Mouse (Mus musculus) gonadal fat pad, adult 2 months (tissue): ENCODE data around the gene Gtsf2. TPM values are rescaled to one million over a fixed set of nuclear protein-coding genes. Genes with fewer than 3 reads are reported as not detected.
"Not testable (repeated sequence)": the region's sequence is repeated elsewhere in the genome, so short reads cannot be mapped to it uniquely, and the experiment has no call there.

Source experiments
- DNase-seq: peaks from one replicate; pipeline ENCODE4 v3.0.0-alpha.2; 2012; ENCODE audit warnings: low read depth
- polyA plus RNA-seq: library from polyadenylated mRNA; depleted of rRNA; stranded (reverse); fragments of >200 nt; gene quantifications from 2 replicates; pipeline ENCODE4 v1.2.3, GENCODE M21; 2012; rRNA removed

Gene Gtsf2
- polyA plus RNA-seq, result 0.41 TPM in 1 of 2 replicates, not detected in the other

DNA sequence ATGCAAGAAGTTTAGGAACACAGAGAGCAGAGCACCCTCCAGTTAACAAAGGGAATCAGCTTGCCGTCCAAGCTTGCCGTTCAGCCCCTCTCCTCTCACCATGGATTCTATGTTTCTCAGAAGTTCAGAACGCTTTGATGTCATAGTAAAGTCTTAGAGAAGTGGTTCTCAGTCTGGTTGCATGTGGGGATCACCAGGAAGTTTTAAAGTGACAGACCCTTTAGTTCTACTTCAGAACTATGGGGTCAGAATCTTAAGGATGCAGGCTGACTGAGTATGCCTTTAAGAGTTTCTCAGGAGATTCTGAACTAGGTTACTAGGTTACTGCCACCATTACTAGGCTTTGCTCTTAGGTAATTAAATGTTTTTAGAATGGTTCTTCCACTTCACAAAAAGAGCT, at the start of gene Gtsf2:
Gene Gtsf2 (minus strand): TSS at position 101 of the 400 bp plus-strand sequence.
- no peak for DNase-seq

DNA sequence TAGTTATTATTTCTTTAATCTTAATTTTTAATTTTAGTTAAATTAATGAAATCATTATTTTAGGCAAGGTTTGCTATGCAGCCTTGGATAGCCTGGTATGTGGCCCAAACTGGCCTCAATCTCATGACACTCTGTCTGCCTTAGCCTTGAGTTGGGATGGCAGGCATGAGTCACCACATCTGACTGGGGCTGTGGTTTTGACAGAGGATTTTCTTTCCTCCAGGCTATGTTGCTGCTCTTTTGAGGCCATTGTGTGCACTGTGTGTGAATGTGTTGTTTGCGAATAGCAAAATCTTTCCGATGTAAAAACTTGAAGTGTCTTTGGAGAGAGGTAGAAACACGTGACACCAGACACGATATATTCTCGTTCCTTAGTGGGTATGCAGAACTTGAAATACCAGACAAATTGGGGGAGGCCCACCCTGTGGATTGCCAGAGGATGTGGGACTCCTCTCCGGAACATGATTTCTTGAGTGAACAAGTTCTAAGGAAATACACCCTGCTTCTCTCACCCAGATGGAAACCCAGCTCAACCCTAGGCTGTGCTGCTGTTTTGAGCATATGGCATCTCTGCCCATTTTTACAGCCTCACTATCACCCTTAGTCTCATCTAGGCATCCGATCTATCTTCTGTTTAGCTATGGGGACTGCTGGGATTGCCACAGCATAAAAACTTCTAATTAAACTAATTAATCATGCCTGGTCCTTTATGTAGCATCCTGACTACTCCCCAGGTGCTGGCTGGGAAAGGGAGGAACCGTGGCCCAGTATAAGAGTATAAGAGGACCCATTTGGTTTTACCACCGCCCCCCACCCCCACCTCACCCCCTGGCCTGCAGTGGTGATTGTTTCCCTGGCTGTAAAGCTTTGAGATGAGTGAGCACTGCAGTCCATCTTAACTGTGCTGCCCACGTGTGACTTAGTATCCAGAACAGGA, 48.2 kb upstream of the Gtsf2 start:
- DNase-seq, result no peak

DNA sequence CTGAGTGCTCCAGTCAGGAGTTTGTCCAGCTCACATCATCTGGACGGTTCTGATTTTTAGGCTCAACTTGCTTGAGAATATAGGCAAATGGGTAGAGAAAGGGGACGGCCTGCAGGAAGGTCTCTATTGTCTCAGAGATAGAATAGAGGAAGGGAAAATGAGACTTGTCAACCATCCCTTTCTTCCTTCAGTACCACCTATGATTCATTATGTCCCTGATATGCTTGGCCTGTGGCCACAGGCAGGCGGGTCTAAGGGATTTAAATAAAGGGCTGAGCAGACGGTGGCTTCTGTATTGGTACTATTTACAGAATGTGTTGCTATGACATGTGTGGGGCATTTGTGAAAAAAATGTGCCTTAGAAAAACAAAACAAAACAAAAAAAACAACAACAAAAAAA, 40.1 kb upstream of the Gtsf2 start:
- DNase-seq, result no peak

DNA sequence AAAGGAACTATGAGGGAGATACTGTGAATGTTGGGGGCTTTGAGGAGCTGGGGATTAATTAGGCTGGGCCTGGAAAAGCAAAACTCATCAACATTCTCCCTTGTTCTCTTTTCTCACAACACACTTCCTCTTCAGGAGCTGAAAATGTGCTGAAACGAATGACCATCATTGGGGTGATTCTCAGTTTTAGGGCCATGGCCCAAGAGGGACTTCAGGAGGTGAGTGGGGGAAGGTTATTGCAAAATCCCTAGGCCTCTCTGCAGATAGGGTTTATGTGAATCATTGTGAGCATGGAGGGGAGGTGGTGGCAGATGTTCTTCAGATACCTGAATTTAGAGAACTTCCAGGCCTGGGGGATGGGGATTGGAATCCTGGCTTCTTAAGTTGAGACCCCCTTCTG, 38.4 kb upstream of the Gtsf2 start:
- no peak for DNase-seq

DNA sequence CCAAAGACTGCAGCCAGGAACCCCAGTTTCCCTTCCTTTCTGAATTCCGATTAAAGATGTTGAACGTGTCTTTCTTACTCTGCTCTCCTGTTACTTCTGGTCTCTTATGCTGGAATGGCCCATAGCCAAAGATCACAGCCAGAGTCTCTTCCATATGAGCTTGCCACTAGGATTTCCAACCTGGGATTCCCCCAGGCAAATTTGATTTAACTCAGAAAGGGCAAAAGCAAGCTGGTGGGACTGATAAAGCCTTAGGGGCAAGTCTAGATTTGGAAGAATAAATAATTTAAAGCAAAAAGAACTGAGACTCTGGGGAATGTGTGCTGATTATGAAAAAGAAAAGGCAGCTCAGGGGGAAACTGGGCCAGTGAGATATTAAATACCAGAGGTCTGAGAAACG, 36.8 kb upstream of the Gtsf2 start:
- DNase-seq, result no peak

DNA sequence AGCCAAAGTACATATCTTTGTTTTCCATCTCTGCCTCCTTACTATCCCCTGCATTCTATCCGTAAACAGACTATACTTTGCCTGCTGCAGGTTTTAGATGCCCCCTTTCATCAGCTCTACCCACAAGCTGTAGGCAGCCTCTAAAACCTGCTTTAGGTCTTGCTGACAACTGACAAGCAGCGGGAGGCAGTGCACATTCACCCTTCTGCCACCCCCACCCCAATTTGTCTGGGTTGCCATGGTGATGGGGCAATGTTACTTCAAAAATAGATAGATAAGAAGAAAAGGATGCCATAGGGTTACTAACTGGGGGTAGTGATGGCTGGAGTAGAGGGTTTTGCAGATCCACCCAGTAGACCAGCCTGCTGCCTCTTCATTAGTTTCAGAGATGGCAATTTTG, 36.2 kb upstream of the Gtsf2 start:
- no peak for DNase-seq

DNA sequence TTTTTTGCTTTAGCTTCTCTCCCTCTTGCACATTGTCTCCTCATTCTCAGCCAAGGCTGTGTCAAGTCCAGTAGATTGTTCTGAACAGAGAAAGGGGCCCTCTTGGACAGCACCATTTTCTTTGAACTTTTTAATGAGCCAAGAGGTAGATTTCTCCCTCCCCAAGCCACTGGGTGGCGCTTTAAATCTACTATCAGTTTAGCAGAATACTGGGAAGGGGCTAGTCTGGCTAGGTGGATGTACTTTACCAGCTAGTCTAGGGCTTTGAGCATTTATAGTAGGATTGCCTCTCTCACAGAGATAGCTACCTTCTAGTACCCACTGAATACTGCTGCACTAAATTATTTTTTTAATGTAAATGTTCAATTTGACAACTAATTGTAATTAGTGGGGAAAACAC, 34.2 kb upstream of the Gtsf2 start:
- no peak for DNase-seq

DNA sequence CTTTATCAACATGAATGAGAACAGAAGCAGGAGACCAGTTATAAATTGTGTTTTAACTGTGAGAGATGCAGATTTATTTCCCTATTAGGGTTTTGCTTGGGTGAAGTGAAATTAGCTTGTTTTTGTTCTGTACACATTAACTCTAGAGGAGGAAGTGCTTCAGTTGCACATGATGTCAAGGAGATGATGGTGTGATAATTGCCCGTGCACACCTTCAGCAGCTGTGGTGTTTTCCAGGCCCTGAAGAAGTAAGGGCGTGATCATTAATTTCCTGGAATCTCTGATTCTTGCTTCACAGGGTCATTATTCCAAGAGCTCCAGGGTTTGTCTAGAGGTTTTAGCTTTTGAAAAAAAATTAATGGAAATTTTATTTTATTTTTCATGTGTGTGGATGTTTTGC, 31.9 kb upstream of the Gtsf2 start:
- DNase-seq, result no peak

DNA sequence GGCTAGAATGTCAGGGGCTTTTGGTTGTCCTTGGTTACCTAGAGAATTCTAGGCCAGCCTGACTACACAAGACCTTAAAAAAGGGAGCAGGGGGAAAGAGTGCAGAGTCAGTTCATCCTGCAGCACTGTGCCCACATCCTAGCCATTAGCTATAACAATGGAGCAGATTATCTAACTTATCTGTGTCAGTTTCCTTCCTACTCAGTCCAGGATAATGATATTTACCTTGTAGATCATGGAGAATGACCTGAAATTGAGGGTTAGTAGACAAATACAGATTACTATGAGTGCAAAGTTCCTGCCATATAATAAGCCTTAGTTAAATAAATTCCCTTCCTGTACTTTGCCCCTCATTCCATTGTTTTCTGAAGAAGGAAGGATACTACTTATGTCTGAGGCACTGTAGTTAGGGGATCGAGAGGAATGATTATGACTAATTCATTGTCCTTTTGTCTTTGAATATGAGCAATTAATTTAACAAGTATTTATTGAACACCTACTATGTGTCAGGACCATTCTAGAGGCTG, 30.9 kb upstream of the Gtsf2 start:
- no peak for DNase-seq

DNA sequence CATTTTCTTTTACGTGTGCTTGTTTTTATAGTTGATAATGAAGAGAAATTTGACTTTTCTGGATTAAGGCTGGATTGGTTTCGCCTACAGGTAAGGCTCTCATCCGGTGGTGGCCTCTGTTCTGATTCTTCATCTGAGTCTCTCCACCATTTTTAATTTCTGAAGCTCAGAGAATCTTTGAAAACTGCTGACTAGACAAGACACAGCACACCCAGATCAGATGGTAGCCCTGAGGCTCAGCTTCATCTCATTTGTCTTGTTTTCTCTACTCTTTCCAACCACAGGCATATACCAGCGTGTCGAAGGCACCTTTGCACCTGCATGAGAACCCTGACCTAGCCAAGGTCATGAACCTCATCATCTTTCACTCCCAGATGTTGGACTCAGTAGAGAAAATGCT, 25.5 kb upstream of the Gtsf2 start:
- no peak for DNase-seq

DNA sequence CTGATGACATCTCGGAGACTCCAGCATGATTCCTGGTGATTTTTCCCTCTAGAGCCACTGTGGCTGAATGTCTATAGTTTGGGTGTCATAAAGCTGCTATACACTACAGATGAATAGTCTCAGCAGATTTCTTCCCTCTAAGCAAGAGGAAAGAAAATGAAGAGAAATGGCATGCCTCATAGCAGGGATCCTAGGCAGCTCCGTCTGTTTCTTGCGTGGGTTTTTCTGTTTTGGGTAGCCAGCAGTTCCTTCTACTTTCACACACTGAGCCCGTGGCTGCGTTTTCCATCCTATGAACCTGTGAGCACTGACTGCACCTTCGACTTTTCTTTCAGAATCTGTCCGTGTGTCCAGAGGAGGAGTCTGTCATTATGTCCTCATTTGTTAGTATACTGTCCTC, 24.9 kb upstream of the Gtsf2 start:
- no peak for DNase-seq

DNA sequence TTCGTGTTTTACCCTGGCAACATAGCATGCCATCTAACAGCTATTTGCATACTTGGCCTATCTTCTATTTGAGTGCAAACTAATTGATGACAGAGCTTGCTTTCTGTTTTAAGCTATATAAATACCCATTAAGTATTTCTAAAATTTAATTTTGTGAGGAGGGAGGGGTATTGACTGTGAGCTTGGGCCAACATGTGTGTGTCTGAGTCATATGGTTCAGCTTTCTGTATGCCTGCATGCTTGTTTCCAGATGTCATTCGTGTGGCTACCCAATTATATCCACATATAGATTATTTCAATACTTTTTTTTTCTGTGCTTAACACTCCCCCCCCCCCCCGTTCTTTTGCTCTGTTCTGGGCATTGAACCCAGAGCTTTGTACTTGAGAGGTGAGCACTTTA, 24.0 kb upstream of the Gtsf2 start:
- no peak for DNase-seq

DNA sequence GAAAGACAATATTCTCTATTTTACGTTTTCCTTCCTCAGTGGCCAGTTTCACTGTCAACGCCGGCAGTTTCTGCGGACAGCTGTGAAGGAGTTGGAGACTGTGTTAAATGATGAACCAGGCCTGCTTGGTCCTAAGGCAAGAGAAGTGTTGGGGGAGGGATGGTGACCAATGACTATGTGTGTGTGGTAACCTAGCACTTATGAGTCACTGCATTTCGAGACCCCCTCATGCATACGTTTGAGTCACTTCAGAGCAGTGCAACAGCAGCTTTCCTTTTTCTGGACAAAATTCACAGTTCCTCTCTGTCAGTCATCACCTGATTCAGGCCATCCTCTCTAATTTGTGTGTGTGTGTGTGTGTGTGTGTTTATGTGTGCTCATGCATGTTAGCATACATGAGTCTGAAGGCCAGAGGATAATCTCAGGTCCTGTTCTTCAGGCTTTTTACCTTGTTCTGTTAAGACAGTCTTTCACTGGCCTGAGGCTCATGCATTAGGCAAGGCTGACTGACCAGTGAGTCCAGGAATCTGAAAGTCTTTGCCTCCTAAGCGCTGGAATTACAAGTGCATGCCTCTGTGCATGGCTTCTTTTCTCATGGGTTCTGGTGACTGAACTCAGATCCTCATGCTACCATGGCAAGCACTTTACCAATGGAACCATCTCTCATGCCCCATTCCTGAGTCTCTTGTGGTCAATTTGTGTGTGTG, 23.4 kb upstream of the Gtsf2 start:
- DNase-seq, result no peak

DNA sequence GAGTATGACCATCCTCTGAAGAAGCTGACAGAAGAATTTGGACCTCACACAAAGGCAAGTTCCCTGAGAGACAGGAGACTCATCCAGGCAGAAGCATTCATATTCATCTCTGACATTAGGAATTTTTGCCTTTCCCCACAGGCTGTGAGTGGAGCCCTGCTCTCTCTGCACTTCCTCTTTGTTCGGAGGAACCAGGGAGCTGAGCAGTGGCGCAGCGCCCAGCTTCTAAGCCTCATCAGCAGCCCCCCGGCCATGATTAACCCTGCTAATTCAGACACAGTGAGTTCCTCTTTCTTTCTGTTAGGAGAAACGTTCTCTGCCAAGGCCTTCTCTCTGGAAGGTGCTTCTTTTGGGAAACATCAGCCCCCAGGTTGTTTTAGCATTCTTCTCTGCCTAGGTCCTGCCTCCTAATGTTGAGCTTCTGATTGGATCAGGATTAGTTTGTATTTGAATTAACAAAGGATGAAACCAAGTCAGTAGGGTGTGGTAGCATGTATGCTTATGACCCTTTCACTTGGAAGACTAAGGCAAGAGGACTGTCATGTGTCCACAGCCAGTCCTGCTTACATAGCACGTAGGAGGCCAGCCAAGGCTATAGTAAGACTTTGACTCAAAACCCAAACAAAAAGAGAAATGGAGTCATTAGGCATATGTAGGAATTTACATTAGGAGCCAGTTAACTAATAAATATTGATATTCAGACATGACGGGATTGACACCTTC, 14.4 kb upstream of the Gtsf2 start:
- no peak for DNase-seq

DNA sequence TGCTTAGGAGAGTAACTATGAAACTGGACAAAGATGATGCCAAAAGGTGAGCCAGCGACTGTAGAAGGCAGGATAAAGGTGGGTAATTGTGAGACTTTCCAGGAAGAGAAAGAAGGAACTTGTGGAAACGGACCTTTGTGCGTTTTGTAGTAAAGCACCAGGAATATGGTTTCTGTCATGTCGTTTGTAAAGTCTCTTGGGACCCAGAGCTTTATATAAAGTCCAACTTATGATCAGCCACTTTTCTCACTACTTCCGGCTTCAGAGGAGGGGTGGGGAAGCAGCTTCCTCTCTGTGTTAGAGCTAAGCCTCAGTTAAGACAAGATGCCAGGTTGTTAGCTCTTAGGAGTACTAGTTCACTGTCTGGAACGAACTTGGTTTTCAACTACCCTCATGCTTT, 6.2 kb upstream of the Gtsf2 start:
- no peak for DNase-seq

DNA sequence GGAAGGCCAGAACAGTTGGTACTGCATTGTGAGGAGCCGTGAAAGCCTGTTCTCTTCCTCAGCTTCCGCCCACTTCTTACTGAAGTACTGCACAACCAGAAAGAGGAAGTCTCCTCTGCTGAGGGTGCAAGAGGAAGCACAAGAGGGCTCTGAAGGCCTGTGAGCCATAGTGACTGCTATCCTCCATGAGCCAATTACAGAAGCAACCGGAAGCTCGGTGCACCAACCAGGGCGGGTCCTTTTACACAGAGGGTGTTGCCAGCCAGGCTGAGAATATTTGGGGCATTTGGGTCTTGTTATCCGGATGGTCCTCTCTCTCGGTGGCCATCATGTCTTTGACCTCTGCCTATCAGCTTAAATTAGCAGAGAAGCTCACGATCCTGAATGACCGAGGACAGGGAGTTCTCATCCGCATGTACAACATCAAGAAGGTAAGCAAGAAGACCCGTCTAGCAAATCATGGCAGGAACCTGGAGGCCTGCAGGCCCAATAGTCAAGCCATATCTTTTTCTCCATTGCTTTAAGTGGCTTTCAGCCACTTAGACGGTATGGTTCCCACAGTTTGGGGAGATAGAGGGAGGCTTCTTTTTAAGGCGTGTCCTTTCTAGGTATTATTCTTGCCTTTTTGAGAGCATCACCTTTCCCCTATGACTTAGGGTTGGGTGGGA, 5.4 kb upstream of the Gtsf2 start, which contains the start of gene Nckap1l:
Gene Nckap1l (plus strand): TSS at position 244 of the 668 bp plus-strand sequence.
- no peak for DNase-seq

DNA sequence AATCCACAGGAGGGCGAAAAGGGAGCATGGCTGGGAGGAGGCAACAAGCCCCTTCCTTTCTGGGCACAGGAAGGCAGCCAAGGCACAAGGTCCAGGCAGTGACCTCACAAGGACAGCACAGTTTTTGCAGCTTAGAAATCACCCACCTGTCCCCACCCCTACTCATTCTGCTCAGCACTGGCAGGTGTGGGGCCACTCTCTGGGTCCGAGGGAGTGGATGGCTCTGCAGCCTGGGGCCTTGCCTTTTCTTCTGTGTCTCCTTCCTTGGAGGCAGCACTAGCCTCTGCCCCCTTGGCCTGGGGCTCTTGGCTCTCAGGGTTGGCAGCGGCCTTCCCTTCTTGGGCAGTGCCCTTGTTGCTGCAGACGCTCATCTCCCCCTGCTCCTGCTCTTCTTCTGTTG, 2.3 kb downstream of the Gtsf2 start:
- DNase-seq, result not testable (repeated sequence)

DNA sequence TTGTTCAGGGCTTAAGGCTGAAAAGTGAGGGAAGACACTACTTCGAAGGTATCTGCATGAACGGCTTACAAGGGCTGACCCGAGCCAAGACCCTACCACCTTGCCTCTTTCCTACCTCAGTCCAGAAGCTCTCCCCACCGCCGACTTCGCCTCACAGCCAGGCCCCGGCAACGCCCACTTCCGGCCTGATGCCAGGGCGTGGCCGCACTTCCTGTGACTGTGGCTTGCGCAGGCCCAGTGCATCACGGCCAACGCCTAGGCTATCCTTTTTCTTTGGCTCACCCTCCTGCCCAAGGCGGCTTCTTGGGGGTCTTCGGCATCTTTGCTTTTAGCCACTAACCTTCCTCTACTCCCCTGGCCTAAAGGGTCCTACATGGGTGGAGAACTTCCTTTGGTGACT, 18.0 kb downstream of the Gtsf2 start, which contains the start of gene Gtsf1:
Gene Gtsf1 (minus strand): TSS at position 230 of the 400 bp plus-strand sequence.
- DNase-seq, result no peak

DNA sequence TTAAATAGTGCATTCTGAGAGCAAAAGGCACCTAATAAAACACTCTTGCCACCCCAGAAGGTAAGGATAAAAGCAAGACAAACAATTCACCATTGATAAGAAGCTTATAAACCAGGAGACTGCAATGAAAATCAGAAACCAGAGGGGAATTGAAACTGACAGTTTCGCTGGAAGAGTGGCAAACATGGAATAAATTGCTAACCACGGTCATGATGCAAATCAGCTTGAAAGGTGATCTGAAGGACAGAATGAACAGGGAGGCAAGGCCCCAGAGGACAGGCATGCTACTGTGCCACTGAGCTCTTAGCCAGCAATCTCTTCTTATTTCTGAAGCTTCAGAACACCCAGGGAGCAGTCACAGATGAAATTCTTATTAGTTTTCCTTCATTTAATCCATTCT, 21.3 kb downstream of the Gtsf2 start:
- DNase-seq, result no peak

DNA sequence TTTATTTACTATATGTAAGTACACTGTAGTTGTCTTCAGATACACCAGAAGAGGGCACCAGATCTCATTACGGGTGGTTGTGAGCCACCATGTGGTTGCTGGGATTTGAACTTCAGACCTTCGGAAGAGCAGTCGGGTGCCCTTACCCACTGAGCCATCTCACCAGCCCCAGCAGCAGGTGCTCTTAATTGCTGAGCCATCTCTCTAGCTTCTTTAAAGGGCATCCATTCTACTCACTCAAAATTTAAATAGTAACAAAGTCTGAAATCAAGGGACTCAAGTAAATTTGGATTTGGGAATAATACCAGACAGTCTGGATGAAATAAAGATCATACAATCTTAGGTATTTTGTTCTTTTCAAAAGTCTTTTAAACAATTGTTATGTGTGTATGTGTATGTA, 42.7 kb downstream of the Gtsf2 start:
- DNase-seq, result not testable (repeated sequence)

DNA sequence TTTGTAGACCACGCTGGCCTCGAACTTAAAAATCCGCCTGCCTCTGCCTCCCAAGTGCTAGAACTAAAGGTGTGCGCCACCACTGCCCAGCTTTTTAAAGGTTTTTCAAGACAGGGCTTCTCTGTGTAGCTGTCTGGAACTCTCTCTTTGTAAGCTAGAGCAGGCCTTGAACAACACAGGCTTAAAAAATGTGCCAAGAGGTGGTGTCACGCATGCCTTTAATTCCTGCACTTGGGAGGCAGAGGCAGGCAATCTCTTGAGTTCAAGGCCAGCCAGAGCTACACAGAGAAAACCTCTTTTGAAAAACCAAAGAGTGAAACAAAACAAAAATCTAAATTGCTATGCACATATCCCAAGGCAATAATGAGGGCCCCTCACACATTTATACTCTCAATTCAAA, 46.9 kb downstream of the Gtsf2 start:
- DNase-seq, result no peak
